Mouse (Mus musculus): Measurements from ENCODE around the gene Prdm2.
A peak's percentile ranks its signal among the peaks of the same experiment; 100 is the strongest.

Gene Prdm2

GRCm38 (mm10) chr4:143106566-143106965, 106.2 kb downstream of the Prdm2 start:
- peaks cover 4% of the 10 kb centered on the region; the same call in 1 of the 2 replicates for H3K27me3 ChIP-seq (ENCODE audit: insufficient read depth, low read length)
- H3K36me3 ChIP-seq (ENCODE audit: insufficient read depth, low read length) = peaks cover 9% of the 10 kb centered on the region; the same call in 1 of the 2 replicates
- TF ChIP-seq NANOG (IDR thresholded peaks at IDR 0.05; ENCODE audit: borderline replicate concordance, low read length) (no peak), CTCF (conservative IDR thresholded peaks at IDR 0.05; ENCODE audit: low read length) (no peak), POU5F1 (IDR thresholded peaks at IDR 0.05; ENCODE audit: borderline replicate concordance, low read length) (no peak)
- H3K4me1 ChIP-seq (replicated peaks; ENCODE audit: low read depth, low read length) = peaks cover 31% of the 10 kb centered on the region
- H3K4me3 ChIP-seq (replicated peaks; ENCODE audit: low read length) = no peak overlapping the region
- H3K9me3 ChIP-seq (ENCODE audit: low read length) = no peaks in the 10 kb centered on the region

DNA sequence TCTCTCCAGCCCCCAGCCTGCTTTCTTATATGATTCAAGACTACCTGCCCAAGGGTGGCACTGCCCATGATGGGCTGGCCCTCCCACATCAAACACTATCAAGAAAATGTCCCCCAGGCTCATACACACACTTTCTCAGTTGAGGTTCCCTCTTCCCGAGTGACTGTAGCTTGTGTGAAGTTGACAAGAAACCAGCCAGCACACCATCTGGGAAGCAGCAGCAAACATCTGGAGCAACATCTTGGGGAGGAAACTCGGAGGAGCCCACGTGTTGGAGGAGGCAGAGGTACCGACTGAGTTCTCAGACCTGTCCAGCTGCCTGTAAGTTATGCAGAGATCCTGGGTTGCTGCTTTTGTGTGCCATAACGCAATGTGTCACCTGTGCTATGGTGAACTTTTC, 108.1 kb downstream of the Prdm2 start:
- H3K4me1 ChIP-seq (replicated peaks; ENCODE audit: low read depth, low read length) = peaks cover 29% of the 10 kb centered on the region
- TF ChIP-seq NANOG (IDR thresholded peaks at IDR 0.05; ENCODE audit: borderline replicate concordance, low read length) (no peak), POU5F1 (IDR thresholded peaks at IDR 0.05; ENCODE audit: borderline replicate concordance, low read length) (no peak), CTCF (conservative IDR thresholded peaks at IDR 0.05; ENCODE audit: low read length) (no peak)
- H3K27me3 ChIP-seq (ENCODE audit: insufficient read depth, low read length) = peaks cover 4% of the 10 kb centered on the region; the same call in 1 of the 2 replicates
- no peaks in the 10 kb centered on the region; the same call in 1 of the 2 replicates for H3K36me3 ChIP-seq (ENCODE audit: insufficient read depth, low read length)
- no peaks in the 10 kb centered on the region for H3K9me3 ChIP-seq (ENCODE audit: low read length)
- H3K4me3 ChIP-seq (replicated peaks; ENCODE audit: low read length) = no peak overlapping the region

DNA sequence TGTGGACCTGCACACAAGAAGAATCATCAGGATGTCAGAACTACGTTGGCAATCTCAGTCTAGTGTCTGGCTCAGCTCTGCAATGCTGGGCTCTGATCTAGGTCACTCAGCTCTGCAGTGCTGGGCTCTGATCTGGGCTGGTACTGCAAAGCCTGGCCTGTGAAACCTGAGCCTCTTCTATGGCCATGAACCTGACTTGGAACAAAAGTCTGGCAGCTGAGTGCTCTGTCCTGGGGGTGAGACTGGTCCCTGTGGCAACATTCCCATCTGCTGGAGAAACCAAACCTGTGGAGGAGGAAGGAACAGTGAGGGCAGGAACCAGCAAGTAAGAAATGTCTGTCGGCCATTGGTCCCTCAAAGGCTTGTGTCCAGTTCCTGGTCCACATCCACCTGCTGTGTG, 109.0 kb downstream of the Prdm2 start:
- Histone ChIP-seq H3K4me3 (replicated peaks; ENCODE audit: low read length) (no peak overlapping the region), H3K9me3 (ENCODE audit: low read length) (no peaks in the 10 kb centered on the region), H3K4me1 (replicated peaks; ENCODE audit: low read depth, low read length) (peaks cover 29% of the 10 kb centered on the region), H3K27me3 (ENCODE audit: insufficient read depth, low read length) (peaks cover 4% of the 10 kb centered on the region; the same call in 1 of the 2 replicates), H3K36me3 (ENCODE audit: insufficient read depth, low read length) (no peaks in the 10 kb centered on the region)
- TF ChIP-seq POU5F1 (IDR thresholded peaks at IDR 0.05; ENCODE audit: borderline replicate concordance, low read length) = no peak
- no peak for TF ChIP-seq NANOG (IDR thresholded peaks at IDR 0.05; ENCODE audit: borderline replicate concordance, low read length)
- TF ChIP-seq CTCF (conservative IDR thresholded peaks at IDR 0.05; ENCODE audit: low read length) = no peak

DNA sequence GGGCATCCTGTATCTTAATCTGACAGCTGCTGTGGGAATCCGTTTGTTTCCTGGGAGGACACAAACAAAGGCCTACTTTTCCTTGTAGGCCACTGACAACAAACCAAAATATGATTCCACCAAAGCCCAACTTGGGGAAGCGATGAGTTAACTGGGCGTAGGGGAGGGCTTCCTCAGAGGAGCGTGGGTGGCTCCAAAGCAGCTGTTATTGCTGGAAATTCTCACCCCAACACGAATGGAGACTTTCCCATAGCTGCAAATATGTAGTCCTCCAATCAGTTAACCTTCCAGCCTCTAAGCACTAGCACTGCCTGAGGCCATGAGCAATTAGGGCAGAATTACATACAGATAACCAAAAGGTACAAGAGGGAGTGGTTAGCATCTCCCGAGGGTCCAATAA, 112.6 kb downstream of the Prdm2 start:
- peaks cover 7% of the 10 kb centered on the region; the same call in 1 of the 2 replicates for H3K27me3 ChIP-seq (ENCODE audit: insufficient read depth, low read length)
- TF ChIP-seq POU5F1 (IDR thresholded peaks at IDR 0.05; ENCODE audit: borderline replicate concordance, low read length) (no peak), CTCF (conservative IDR thresholded peaks at IDR 0.05; ENCODE audit: low read length) (no peak), NANOG (IDR thresholded peaks at IDR 0.05; ENCODE audit: borderline replicate concordance, low read length) (no peak)
- H3K4me1 ChIP-seq (replicated peaks; ENCODE audit: low read depth, low read length) = peaks cover 4% of the 10 kb centered on the region
- H3K36me3 ChIP-seq (ENCODE audit: insufficient read depth, low read length) = no peaks in the 10 kb centered on the region
- H3K4me3 ChIP-seq (replicated peaks; ENCODE audit: low read length) = no peak overlapping the region
- no peaks in the 10 kb centered on the region for H3K9me3 ChIP-seq (ENCODE audit: low read length)

GRCm38 (mm10) chr4:143099288-143100039, 113.3 kb downstream of the Prdm2 start:
- Histone ChIP-seq H3K36me3 (ENCODE audit: insufficient read depth, low read length) (no peaks in the 10 kb centered on the region), H3K4me3 (replicated peaks; ENCODE audit: low read length) (no peak overlapping the region), H3K27me3 (ENCODE audit: insufficient read depth, low read length) (peaks cover 7% of the 10 kb centered on the region; the same call in 1 of the 2 replicates), H3K9me3 (ENCODE audit: low read length) (no peaks in the 10 kb centered on the region), H3K4me1 (replicated peaks; ENCODE audit: low read depth, low read length) (peaks cover 4% of the 10 kb centered on the region)
- TF ChIP-seq POU5F1 (IDR thresholded peaks at IDR 0.05; ENCODE audit: borderline replicate concordance, low read length) (no peak), NANOG (IDR thresholded peaks at IDR 0.05; ENCODE audit: borderline replicate concordance, low read length) (no peak), CTCF (conservative IDR thresholded peaks at IDR 0.05; ENCODE audit: low read length) (no peak)

DNA sequence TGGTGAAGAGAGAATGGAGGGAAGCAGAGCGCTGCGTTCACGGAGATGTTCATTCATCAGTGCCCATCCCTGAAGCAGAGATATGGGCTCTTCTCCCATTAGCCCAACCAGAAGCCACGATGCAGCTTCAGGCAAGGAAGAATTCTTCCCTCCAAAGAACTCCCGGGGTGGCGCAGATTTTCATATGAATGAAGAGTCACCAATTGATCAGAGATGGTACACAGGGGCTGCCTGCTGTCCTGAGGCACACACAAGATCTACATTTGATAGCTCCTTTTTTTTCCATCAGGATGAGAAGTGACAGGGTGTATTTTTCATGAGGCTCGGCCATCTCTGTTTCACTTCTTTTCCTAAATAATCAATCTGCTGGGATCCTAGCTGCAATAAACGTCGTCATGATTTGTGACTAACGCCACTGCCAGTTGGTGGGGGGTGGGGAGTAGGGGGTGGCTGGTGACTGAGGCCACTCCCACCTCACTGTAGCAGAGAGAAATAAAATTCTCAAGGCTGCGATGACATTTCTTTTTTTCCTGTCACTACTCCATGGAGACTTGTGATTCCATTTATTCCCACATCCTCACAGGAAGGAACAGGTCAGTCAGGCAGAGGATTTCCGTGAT, 120.6 kb downstream of the Prdm2 start:
- H3K9me3 ChIP-seq (ENCODE audit: low read length) = no peaks in the 10 kb centered on the region
- no peaks in the 10 kb centered on the region for H3K36me3 ChIP-seq (ENCODE audit: insufficient read depth, low read length)
- no peak overlapping the region for H3K4me3 ChIP-seq (replicated peaks; ENCODE audit: low read length)
- H3K27me3 ChIP-seq (ENCODE audit: insufficient read depth, low read length) = peaks cover 3% of the 10 kb centered on the region; the same call in 1 of the 2 replicates
- peaks cover 20% of the 10 kb centered on the region for H3K4me1 ChIP-seq (replicated peaks; ENCODE audit: low read depth, low read length)
- TF ChIP-seq NANOG (IDR thresholded peaks at IDR 0.05; ENCODE audit: borderline replicate concordance, low read length) (no peak), CTCF (conservative IDR thresholded peaks at IDR 0.05; ENCODE audit: low read length) (no peak), POU5F1 (IDR thresholded peaks at IDR 0.05; ENCODE audit: borderline replicate concordance, low read length) (no peak)

- Histone ChIP-seq H3K4me1 (replicated peaks; ENCODE audit: low read depth, low read length) (peaks cover 20% of the 10 kb centered on the region), H3K36me3 (ENCODE audit: insufficient read depth, low read length) (no peaks in the 10 kb centered on the region), H3K9me3 (ENCODE audit: low read length) (no peaks in the 10 kb centered on the region), H3K4me3 (replicated peaks; ENCODE audit: low read length) (no peak overlapping the region), H3K27me3 (ENCODE audit: insufficient read depth, low read length) (peaks cover 6% of the 10 kb centered on the region; the same call in 1 of the 2 replicates)
- no peak for TF ChIP-seq CTCF (conservative IDR thresholded peaks at IDR 0.05; ENCODE audit: low read length)
- TF ChIP-seq POU5F1 (IDR thresholded peaks at IDR 0.05; ENCODE audit: borderline replicate concordance, low read length) = no peak
- TF ChIP-seq NANOG (IDR thresholded peaks at IDR 0.05; ENCODE audit: borderline replicate concordance, low read length) = no peak
Observed at GRCm38 (mm10) chr4:143090551-143090950, 122.2 kb downstream of the Prdm2 start.

DNA sequence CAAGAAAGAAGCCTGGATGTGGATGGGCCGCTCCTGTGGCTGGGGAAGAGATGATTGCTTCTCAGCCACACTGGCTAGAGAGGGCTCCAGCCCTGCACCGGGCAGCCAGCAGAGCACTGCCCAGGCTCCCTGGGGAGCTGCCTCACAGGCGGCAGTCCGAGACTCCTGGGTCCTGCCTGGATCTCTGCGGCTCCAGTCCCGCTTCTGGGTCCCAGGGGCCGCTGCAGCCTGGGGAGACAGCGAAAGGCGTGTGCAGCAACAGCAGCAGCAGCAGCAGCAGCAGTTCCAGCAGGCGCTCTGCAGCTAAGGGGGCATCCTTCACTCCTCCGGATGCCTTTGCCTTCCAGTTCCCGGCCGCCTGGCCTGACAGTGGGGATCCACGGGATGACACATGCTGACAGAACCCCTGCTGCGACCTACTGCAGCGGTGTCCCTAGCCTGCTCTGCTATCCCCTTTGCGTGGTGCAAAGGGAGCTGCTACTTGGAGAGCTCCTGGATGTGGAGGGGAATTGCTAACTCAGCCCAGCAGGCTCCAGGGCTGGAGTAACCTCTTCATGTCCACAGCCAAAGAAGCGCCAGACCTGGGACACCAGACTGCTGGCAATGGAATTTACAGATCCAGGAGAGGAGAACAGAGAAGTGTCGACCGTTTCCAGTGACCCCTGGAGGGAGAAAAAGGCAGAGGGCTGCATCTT, 138.6 kb downstream of the Prdm2 start:
- Histone ChIP-seq H3K27me3 (ENCODE audit: insufficient read depth, low read length) (peaks cover 24% of the 10 kb centered on the region), H3K36me3 (ENCODE audit: insufficient read depth, low read length) (no peaks in the 10 kb centered on the region), H3K4me1 (replicated peaks; ENCODE audit: low read depth, low read length) (peaks cover 10% of the 10 kb centered on the region), H3K9me3 (ENCODE audit: low read length) (no peaks in the 10 kb centered on the region), H3K4me3 (replicated peaks; ENCODE audit: low read length) (peak overlapping the region; percentile 63)
- TF ChIP-seq POU5F1 (IDR thresholded peaks at IDR 0.05; ENCODE audit: borderline replicate concordance, low read length) (no peak), CTCF (conservative IDR thresholded peaks at IDR 0.05; ENCODE audit: low read length) (no peak), NANOG (IDR thresholded peaks at IDR 0.05; ENCODE audit: borderline replicate concordance, low read length) (no peak)
